Mouse (Mus musculus): Measurements from ENCODE around the gene Synj1.

DNA sequence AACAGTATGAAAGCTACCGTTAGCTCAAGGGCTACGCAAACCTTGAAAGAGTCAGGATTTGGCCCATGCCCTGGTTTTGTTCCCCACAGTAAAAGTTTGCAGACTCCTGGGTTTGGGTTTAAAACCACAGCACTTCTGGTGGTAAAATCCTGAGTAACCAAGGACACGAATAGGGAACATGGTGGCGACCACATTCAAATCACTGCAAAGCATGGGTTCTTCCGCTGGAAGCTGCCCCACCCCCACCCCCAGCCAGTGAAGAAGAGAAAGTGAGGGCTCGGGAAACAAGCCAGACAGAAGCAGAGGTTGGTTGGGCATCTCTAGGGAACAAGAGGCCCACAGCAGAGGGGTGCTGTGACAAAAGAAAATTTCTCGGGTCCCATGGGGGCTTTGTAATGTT lies 103.9 kb downstream of the Synj1 start:
- no peak for TF ChIP-seq CTCF (IDR thresholded peaks at IDR 0.05; ENCODE audit: borderline replicate concordance, control insufficient read depth, extremely low read depth, insufficient read depth, low read length, poor library complexity)
- no peak for TF ChIP-seq POLR2A (IDR thresholded peaks at IDR 0.05; ENCODE audit: control insufficient read depth, extremely low read depth, insufficient read depth, low read length, poor library complexity)

Data from thymus, adult 2 months (tissue).